Mouse (Mus musculus): ENCODE results near the gene Dhx8.

Gene Dhx8

DNA sequence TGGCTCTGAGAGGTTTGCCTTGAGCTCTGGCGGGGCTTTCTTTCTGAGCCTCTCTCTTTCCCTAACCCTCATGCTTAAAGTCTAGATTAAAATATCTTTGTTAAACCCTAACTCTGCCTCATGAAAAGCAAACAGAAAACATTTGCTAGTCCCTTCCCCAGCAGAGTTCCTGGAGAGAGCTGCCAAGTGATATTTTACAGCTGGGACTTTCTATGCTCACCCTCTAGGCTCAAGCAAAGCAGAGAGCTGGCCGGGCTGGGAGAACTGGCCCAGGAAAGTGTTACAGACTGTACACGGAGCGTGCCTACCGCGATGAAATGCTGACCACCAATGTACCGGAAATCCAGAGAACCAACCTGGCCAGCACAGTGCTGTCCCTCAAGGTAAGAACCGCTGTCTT is 24.6 kb downstream of the Dhx8 start:
- DNase-seq, result peak; percentile 43

DNA sequence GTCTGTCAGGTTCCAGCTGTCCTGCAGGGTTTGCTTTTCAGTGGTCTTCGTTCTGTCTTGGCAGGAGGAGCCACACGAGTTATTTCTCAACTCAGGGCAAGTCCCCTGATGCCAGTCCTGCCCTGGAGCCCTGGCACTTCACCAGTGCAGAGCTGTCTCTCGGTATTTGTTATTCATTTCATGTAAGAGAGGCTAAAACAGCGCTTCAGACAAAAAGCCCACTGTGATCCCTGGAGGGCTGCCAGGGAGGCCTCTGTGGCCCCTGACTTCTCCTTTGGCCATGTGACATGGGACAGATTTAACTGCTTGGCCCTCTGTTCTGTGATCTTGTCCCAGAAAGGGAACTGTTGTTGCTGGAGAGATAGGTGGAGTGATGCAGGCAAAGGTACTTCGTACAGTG is 25.7 kb downstream of the Dhx8 start:
- peak; percentile 26 for DNase-seq

DNA sequence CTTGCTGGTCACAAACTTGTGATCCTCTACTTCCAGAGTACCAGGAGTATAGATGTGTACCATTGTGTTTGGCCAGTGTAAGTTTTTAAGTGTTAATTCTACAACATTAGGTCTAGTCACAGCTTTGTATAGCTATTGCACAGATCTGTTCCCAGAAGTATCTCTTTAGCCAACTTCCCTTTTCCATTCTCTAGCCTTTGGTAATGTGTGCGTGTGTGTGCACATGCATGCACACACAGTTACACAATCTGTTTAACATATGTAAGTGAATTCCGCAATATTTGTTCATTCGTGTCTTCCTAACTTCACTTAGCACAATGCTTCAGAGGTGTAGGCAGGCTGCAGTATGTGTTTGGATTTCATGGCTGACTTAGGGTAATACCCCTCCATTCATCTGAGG is 26.8 kb downstream of the Dhx8 start:
- no peak for DNase-seq

DNA sequence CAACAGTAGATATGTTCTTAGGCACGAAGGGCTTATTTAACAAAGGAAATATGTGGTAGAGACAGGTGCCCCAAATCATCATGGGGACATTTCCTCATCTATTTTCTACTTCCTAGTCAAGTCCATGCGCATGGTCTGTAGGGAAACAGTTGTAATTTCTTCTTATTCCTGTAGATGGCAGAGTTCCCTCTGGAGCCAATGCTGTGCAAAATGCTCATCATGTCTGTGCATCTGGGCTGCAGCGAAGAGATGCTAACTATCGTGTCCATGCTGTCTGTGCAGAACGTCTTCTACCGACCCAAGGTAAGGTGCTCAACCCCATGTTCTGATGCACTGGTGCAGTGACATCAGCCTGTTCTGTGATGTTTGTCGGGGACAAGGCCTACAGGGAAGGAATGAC is 31.0 kb downstream of the Dhx8 start:
- DNase-seq, result no peak

DNA sequence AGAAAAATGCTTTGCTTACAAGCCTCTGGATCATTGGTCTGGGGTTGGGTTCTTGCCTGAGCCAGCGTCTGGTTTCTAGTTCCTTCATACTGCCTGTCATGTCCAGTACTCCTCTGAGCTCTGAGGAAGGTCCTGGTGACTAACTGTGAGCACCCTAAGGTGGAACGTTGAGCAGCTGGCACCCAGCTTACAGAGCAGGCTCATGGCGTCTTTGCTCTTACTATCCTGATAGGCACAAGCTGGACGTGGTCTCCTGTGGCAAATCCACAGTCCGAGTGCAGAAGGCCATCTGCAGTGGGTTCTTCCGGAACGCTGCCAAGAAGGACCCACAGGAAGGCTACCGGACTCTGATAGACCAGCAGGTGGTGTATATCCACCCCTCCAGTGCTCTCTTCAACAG is 31.8 kb downstream of the Dhx8 start:
- no peak for DNase-seq

DNA sequence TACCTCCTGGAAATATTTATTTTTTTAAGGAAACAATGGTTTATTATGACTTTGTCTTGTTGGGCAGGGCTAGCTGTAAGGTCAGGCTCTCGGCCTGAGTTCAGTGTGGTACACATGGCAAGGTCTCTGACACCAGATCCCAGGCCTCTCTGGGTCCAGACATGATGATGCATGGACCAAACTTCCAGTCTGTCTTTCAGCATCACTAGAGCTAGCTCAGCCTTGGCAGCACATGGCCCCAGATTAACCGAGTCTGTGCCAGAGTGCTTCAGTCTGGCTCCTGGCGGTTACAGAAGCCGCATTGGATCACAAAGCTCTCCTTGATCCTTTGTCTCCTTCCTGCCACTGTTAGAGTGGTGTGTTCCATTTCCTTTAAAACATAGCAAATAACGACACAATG is 34.6 kb downstream of the Dhx8 start:
- DNase-seq, result no peak

DNA sequence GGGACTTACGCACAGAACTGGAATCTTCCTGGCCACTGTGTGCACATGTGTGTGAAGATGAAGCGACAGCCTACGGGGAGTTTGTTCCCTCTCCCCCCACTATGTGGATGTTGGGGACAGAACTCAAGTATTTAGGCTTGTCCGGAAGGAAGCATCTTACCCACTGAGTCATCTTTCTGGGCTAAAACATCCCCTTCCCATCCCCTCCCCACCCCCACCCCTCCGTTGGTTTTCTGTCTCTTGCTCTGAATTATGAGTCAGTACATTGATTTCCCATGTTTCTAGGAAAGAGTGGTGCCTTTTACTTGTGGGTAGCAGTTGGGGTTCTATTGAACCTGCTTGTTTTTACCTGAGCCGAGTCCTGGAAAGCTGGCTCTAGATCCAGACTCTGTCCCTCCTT is 36.0 kb downstream of the Dhx8 start:
- no peak for DNase-seq

DNA sequence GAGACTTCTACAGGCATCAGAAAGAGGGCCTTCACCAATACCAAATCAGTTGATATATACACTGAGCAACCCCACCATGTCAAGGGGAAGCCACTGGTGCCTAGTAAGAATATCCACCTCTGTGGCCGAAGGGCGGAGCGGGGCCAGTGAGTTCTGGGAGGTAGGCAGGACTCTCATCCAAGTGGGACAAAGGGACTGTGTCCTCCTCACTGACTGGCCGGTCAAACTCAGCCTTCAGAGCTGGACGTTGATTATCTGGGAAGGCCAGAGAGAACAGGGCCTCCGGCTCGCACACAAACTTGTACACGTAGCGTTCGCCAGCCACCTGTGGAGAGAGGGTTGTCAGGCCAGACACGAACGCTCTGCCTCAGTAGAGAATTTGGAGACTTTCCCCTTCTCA is 37.5 kb downstream of the Dhx8 start:
- no peak for DNase-seq

DNA sequence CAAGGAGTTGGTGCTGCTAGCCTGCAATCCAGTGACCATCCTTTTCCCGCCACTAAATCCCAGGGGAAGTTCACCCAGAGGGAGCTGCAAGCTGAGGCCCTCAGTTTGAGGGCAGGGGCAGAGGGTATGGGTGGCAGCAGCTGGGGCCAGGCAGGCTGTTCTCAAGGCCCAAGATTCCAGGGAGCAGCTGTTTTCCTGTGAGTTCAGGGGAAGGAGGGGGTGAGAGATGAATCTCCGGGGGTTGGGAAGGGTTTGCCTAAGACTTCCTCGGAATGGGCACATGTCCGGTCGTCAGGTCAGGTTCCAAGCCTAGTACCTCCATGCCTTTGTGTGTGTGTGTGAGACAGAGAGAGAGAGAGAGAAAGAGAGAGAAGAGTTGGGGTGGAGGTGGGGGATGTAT is 39.3 kb downstream of the Dhx8 start:
- no peak for DNase-seq

DNA sequence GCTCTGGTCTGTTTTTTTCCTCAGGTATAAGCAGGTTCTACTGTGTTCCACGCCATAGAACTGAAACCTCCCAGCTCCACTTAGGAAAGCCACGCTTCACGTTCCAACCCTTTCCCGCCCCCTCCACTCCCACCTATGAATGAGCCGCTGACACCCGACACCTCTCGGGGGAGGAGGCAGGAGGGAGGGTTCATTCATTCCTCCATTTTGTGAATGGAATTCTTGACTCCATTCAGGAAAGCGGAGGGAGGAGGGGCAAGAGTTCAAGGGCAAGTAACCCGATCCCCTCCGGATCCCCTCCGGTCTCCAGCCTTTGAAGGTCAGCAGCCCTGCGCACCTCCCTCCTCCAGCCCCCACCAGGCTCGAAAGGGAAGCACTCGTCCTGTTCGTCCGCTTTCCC is 39.7 kb downstream of the Dhx8 start:
- peak; percentile 74 for DNase-seq

DNA sequence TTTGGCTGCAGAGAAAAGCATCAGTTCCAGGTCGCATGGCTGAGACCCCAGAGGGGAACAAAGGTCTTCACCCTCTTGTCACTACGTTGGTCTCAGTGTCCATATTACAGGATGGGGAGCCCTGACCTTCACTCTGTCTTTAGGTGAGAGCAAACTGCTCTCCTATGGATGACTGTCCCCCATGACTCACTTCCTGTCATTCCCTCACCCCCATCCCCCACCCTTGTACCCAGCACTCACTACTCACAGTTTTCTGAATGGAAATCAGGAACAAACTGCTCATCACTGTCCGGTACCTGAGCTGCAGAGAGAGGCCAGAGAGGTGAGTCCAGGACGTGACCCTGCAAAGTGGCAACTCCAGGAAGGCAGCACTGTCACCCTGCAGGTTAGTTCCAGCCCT is 44.1 kb downstream of the Dhx8 start:
- no peak for DNase-seq

DNA sequence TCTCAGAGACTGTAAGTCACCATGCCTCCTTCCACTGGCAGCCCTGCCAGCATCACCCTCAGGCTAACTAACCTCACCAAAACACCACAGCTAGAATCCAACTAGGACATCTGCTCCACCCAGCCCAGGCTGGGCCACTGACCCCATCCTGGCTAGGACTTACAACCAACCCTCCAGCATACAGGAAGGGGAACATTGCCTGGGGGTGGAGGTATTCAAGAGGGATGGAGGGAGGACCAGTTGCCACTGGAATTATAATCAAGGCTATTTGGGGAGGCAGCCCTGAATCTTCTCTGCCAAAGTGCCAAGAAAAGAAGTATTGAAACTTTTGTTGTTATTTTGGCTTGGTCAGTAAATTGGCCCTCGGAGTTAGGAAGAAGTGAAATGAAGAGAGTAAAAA is 50.4 kb downstream of the Dhx8 start:
- DNase-seq, result no peak

DNA sequence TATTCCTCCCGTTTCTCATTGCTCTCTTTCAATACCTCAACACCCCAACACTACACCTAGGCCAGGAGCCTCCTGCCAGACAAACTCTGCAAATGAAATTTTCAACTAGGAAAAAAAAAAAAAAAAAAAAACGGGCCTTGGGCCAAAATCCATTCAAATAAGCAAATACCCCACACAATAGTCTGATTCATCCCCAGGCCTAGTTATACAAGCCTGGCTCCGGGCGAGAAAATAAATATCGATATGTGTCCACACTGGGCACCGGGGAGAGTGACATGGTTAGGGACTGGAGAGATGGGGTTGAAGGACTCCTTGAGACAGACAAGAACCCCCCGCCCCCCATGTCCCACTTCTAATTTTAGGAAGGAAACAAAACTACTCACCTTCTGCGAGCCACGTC is 50.9 kb downstream of the Dhx8 start:
- DNase-seq, result no peak

DNA sequence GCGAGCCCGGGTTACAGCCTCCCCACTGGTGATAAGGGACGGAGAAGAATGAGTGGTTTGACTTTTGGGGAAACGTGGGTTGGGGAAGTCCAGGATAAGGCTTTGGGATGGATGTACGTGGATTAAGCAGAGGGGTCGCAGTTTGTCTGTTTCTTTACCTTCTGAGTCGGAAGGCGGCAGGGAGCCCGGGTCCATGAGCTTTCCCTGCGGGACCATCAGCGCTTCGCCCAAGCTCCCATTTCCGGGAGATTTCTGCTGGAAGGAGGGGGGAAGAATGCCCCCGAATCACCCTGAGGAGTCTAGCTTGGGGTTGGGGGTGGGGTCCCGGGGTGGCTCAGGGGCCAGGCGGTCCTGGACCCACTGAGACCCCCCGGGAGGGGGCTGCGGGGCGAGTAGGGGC is 51.4 kb downstream of the Dhx8 start:
- no peak for DNase-seq

DNA sequence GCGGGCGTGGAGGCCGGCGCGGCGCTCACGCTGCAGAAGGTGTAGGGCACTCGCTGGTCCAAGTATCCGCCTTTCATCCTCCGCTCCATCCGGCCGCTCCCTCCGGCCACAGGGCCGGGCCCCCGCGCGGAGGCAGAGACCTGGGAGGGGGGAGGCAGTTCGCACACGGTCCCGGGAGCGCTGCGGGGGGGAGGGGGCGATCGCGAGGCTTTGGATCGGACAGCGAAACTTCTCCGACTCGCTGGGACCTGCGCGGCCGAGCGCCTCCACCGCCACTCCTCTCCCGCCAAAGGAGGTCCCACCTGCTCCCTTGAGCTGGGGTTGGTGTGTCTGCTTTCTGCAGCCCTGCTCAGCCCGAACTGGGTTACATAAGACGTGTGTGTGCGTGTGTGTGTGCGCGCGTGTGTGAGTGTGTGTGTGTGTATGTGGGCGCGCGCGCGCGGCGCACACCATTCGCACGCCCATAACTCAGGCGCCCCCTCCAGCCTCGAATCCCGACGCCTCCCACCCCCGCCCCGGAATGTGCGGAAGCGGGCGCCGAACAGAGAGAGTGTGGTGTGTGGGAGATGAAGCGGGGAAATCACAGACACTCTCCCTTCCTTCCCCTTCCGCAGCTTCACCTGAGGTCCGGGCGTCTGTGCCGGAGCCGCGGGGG is 51.9 kb downstream of the Dhx8 start:
- DNase-seq, result peak; percentile 40

DNA sequence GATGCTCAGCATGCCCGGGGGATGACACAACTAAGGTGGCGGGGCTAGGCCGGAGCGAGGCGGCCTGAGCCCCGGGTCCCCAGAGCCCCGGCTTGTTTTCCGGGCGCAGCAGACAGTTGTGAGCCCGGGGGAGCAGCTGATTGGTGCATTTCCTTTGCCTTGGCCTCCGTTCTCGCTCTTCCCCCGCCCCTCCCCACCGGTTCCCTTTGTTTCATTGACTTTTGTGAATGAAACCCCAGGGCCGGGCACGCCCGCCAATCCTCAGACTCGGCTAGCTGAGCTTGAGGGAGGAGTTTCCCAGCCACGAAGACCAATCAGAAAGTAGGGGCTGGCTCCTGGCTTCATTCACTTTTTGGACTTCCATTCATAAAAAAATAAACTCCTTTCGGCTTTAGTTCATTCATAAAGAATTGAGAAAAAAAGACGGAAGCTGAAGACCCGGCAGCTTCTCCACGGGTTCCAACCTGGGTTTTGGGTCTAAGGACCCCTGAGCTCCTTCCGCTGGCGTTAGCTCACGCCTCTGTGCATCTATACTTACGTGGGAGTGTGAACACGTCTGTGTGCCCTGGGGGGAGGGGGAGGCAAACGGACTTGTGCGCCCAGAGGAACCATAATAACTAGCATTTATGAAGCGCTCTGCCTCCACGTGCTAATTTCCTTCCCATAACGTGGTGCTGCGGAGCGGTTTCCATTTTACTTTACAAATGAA is 52.6 kb downstream of the Dhx8 start, which contains the start of gene Etv4:
Gene Etv4, minus strand, starts transcription at position 229 of the 709 bp plus-strand sequence.
- DNase-seq, result peak; percentile 92

DNA sequence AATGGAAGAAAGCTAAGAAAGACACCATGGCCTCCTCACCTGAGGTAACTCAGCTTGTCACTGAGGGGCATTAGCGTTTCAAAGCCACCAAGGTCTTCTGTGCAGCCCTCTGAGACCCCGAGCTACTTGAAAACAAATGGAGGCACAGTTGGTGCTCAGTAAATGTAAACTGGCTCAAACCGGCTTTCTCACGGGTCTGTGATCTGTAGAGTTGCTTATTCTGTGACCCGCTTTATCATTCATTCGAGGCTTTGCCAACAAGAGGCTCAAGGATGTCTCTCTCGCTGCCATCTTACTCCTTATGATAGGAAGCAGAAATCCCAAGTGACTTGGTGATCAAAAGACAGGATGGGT is 53.1 kb downstream of the Dhx8 start:
- DNase-seq, result no peak

DNA sequence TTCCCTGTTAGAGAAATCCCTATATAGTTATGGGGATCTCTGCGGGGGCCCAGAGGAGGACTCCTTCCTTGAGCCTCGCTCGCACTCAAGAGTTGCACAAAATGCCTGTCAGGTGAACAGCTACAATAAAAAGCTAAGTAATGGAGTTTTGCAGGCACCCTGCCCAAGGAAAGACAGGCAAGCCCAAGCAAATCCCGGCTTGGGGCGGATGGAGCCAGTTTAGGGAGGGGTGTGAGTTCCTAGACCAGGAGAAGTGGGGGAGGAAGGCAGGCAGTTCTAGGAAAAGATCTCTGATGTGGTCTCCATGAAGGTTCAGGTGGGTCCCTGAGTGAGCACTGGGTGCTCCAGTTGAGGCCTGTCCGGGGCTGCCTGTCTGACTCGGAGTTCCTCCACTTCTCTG is 53.9 kb downstream of the Dhx8 start:
- DNase-seq, result peak; percentile 63

DNA sequence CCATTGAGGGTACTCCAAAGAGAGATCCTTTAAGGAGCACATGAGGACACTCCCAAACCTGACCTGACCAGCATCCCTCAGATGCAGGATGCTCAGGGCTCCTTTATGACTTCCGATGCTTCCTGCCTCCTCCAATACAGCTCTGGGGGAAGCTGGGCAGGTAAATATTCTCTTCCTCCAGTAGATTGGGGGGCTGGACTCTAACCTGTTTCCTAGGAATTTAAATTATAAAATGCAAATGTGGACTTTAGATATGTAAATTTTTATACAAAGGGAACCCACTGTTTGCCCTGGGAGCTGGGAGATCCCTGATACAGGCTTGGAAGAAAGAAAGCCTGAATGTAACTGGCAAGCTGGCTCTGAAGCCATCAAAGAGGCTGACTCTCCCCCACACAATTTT is 54.7 kb downstream of the Dhx8 start:
- DNase-seq, result no peak

DNA sequence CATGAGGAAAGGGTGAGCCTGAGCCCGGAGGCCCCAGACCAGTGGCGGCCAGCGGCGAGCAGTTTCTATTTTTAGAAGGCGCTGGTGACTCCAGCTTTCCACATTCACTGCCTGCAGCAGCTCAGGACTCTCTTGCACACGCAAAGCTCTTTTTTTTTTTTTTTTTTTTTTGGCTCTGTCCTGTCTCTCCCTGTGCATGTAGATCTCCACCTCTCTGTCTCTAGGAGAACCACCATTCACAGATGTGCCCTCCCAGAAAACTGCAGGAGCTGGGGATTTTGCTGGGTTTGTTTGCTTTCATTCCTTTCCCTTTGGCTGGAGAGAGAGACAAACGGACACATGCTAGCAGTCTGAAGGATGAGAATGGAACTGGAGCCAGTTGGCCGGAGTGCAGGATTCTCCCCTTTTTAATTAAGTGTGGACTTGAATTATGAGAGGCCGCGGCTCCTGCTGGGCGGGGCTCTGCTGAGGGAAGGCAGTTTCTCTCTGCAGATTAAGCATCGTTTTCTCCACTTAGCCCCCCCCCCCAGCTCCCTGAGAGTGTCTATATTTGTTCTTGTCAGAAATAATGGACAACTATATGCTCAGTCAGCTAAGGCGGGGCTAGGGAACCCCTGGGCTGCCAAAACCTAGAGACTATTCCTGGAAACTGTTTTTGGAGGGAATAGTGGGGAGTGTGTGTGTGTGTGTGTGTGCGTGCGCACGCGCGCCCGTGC is 58.2 kb downstream of the Dhx8 start:
- peak; percentile 79 for DNase-seq

DNA sequence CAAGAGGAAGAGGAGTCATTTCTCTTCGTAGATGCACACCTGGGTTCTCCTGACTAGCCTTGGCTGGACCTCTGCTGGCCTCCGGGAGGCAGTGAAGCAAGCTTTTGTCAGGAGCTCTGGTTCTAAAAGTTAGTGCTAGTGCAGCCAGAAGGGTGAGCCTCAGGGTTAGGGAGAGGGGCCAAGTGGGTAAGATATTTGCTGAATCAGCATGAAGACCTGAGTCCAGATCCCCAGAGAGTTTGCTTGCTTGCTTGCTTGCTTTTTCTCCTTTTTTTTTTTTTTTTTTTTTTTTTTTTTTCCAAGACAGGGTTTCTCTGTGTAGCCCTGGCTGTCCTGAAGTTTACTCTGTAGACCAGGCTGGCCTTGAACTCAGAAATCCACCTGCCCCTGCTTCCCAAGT is 64.6 kb downstream of the Dhx8 start:
- no peak for DNase-seq

DNA sequence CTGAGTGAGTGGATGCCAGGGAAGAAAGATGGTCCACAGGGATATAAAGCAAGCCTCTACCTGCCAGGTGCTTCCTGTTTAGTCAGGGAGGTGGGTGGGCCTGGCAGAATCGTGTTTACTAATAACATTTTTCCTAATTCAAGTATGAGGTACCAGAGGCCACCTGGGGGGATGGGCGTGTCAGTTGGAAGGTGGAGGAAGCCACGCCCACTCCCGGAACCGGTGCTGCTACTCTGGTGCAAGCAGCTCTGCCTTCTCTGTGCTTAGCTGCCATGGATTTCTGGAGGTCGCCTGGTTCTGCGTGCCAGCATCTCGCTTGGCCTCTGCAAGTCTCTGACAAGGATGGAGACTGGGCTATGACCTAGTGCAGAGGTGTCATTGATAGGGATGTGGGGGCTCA is 65.4 kb downstream of the Dhx8 start:
- peak; percentile 41 for DNase-seq

DNA sequence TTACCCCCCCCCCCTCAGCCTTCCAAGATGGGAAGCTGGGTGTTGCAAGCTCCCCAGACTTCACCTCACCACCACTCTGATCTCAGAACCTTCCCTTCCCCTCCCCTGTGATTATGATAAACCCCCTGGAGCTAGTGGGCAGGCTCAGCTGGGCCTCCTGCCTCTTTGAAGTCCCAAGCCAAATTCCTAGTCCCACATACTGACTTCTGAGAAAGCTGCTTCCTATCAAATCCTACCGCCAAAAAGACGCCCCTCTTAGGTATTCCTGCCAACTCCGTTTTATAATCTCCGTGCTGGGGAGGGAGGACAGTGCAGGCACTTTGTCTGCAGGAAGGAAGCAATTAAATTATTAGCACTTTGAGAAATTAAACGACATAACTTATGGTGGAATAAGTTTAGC is 68.7 kb downstream of the Dhx8 start:
- no peak for DNase-seq

DNA sequence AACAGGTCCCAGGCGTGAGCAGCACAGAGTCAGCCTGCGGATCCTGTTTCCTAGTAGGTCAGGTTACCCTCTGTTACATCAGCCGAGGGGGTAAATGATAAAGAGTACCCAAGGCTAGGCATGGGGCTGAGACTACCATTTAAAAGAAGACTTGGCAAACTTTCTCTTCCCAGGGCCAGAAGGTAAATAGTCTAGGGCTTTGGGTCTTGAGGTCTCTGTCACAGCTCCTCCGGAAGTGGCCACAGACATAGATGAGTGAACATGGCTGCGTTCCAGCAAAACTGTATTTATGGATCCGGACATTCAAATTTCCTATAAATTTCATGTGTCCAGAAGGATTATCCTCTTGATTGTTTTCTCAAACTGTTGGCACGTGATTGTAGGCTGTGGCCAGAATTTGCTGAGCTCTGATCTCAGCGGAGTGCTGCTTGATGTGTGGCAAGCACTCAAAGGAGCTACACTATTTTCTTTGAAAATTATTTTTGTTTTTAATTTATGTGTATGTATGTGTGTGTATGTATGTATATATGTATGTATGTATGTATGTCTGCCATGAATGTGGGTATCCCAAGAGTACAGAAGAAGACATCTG is 72.5 kb downstream of the Dhx8 start:
- no peak for DNase-seq
